Mouse (Mus musculus): ENCODE results near the gene Apol9a. TPM values are rescaled to one million over a fixed set of nuclear protein-coding genes. Genes with fewer than 3 reads are reported as not detected.
A peak's percentile ranks its signal among the peaks of the same experiment; 100 is the strongest.

Apol9a gene
- polyA plus RNA-seq, 1 experiment = 0.67 TPM

DNA sequence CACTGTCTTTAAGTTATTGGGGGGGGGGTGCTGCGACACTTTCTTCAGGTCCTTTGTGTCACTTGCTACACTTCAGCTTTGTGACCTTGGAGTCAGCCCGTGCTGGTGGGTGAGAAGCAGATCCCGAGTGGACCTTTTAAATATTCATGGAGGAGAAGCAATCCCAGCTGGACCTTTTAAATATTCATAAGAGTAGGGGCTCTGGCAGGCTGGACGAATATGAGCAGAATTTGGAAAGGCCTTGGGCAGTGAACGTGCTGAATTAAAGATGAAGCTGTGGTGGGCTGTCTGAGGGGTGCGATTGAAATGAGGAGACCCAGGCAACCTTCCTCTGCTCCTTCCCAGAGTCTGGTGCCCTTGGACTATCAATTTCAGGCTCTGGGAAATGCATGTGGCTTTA lies 47.4 kb downstream of the Apol9a start:
- H3K36me3 ChIP-seq (ENCODE audit: control insufficient read depth, insufficient read depth, low read length) = no peaks in the 10 kb centered on the region
- H3K4me3 ChIP-seq (ENCODE audit: extremely low read depth, insufficient read depth, insufficient read length) = no peak overlapping the region
- no peaks in the 10 kb centered on the region; the same call in 1 of the 2 replicates for H3K4me1 ChIP-seq (ENCODE audit: control insufficient read depth, insufficient read depth, insufficient read length)
- H3K27ac ChIP-seq (ENCODE audit: insufficient read depth, low read length) = no peak overlapping the region
- WGBS = 80% methylated on average over 6 of the region's 6 CpGs
- no peak for DNase-seq (ENCODE audit: low read depth in 1 of 2, low spot score in 2 of 2)
- H3K27me3 ChIP-seq (ENCODE audit: control insufficient read depth, insufficient read depth, low read length) = no peaks in the 10 kb centered on the region
- TF ChIP-seq CTCF (IDR thresholded peaks at IDR 0.05; ENCODE audit: extremely low read depth, insufficient read depth, insufficient read length, insufficient replicate concordance) (no peak), POLR2A (IDR thresholded peaks at IDR 0.05; ENCODE audit: low read depth, low read length) (no peak)

DNA sequence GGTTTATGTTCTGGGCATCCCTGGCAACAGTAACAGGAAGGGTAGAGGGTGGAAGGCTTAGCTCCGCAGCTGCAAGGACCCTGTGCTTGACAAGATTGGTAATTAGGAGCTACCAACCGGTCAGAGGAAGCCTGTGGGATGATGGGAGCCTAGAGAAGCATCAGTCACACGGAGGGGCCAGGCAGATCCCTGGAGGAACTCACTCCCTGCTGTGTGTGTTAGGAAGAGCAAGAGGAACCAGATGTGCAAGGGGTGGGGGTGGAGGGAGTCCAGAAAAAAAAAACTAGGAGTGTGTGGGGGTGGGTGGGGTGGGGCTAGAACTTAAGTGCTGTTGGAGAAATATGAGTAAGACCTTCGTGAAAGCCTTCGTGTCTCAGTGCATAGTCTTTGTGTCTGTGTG lies 48.0 kb downstream of the Apol9a start:
- DNase-seq (ENCODE audit: low read depth in 1 of 2, low spot score in 2 of 2) = no peak
- Histone ChIP-seq H3K27ac (ENCODE audit: insufficient read depth, low read length) (no peak overlapping the region), H3K27me3 (ENCODE audit: control insufficient read depth, insufficient read depth, low read length) (no peaks in the 10 kb centered on the region), H3K4me1 (ENCODE audit: control insufficient read depth, insufficient read depth, insufficient read length) (no peaks in the 10 kb centered on the region), H3K4me3 (ENCODE audit: extremely low read depth, insufficient read depth, insufficient read length) (no peak overlapping the region), H3K36me3 (ENCODE audit: control insufficient read depth, insufficient read depth, low read length) (no peaks in the 10 kb centered on the region)
- WGBS = 44% methylated on average over 5 of the region's 5 CpGs
- TF ChIP-seq CTCF (IDR thresholded peaks at IDR 0.05; ENCODE audit: extremely low read depth, insufficient read depth, insufficient read length, insufficient replicate concordance) (no peak), POLR2A (IDR thresholded peaks at IDR 0.05; ENCODE audit: low read depth, low read length) (no peak)

DNA sequence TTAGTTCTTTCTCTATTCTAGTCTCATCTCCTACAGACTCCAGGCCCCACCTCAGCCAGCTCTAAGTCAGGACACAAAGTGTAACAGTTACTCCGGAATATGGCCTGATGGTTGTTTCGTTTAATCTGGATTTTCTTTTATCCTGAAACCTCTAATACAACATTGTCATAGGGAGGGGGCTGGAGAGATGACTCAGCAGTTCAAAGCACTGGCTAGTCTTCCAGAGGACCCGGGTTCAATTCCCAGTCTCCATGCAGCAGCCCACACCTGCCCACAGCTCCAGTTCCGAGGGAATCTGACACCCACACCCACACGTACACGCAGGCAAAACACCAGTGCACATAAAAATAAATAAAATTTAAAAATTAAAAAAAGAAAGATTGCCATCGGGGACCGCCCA lies 51.0 kb downstream of the Apol9a start:
- Histone ChIP-seq H3K27ac (ENCODE audit: insufficient read depth, low read length) (no peak overlapping the region), H3K4me1 (ENCODE audit: control insufficient read depth, insufficient read depth, insufficient read length) (no peaks in the 10 kb centered on the region), H3K36me3 (ENCODE audit: control insufficient read depth, insufficient read depth, low read length) (no peaks in the 10 kb centered on the region), H3K4me3 (ENCODE audit: extremely low read depth, insufficient read depth, insufficient read length) (no peak overlapping the region), H3K27me3 (ENCODE audit: control insufficient read depth, insufficient read depth, low read length) (no peaks in the 10 kb centered on the region)
- no peak for TF ChIP-seq CTCF (IDR thresholded peaks at IDR 0.05; ENCODE audit: extremely low read depth, insufficient read depth, insufficient read length, insufficient replicate concordance)
- no peak for TF ChIP-seq POLR2A (IDR thresholded peaks at IDR 0.05; ENCODE audit: low read depth, low read length)
- no peak for DNase-seq (ENCODE audit: low read depth in 1 of 2, low spot score in 2 of 2)
- 90% methylated on average over 8 of the region's 8 CpGs for WGBS

DNA sequence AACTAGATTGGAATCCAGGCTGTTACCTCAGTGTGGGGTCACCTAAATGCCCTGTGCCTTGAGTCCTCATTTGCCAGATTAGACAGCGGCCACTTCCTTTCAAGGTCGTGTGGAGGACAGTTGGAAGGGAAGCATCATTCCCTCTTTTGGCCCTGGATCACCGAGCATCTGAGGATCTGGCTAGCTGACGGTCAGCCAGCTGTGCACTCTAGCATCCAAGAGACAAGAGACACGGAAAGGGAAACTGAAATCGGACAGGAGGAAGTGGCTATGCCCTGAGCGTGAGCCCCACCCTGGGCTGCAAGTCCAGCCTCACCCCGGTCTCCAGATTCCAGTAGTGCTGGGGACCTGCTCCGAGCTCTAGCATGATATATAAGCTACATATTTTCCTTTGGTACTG lies 51.4 kb downstream of the Apol9a start:
- no peak for TF ChIP-seq CTCF (IDR thresholded peaks at IDR 0.05; ENCODE audit: extremely low read depth, insufficient read depth, insufficient read length, insufficient replicate concordance)
- no peak for TF ChIP-seq POLR2A (IDR thresholded peaks at IDR 0.05; ENCODE audit: low read depth, low read length)
- Histone ChIP-seq H3K36me3 (ENCODE audit: control insufficient read depth, insufficient read depth, low read length) (no peaks in the 10 kb centered on the region), H3K27ac (ENCODE audit: insufficient read depth, low read length) (no peak overlapping the region), H3K27me3 (ENCODE audit: control insufficient read depth, insufficient read depth, low read length) (no peaks in the 10 kb centered on the region), H3K4me3 (ENCODE audit: extremely low read depth, insufficient read depth, insufficient read length) (no peak overlapping the region), H3K4me1 (ENCODE audit: control insufficient read depth, insufficient read depth, insufficient read length) (no peaks in the 10 kb centered on the region)
- 76% methylated on average over 9 of the region's 9 CpGs for WGBS
- no peak for DNase-seq (ENCODE audit: low read depth in 1 of 2, low spot score in 2 of 2)

DNA sequence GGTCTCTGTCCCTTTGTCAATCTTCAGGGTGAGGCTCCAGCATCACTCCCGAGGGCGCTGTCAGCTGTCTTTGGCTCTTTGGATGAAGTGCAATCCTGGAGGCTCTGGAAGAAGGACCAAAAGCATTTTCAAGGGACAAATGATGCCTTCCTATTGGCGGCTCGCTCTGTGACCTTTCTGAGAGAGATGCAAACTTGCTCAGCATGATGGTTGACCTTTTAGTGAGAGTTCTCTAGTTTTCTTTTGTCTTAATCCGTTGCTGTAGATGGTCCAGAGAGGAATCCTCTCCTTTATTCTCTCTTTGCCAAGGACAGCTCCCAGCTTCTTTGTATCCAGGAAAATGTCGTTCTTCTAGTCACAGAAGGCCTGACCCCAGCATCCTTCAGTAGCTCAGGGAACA lies 51.9 kb downstream of the Apol9a start:
- no peak overlapping the region for H3K4me3 ChIP-seq (ENCODE audit: extremely low read depth, insufficient read depth, insufficient read length)
- DNase-seq (ENCODE audit: low read depth in 1 of 2, low spot score in 2 of 2) = no peak

DNA sequence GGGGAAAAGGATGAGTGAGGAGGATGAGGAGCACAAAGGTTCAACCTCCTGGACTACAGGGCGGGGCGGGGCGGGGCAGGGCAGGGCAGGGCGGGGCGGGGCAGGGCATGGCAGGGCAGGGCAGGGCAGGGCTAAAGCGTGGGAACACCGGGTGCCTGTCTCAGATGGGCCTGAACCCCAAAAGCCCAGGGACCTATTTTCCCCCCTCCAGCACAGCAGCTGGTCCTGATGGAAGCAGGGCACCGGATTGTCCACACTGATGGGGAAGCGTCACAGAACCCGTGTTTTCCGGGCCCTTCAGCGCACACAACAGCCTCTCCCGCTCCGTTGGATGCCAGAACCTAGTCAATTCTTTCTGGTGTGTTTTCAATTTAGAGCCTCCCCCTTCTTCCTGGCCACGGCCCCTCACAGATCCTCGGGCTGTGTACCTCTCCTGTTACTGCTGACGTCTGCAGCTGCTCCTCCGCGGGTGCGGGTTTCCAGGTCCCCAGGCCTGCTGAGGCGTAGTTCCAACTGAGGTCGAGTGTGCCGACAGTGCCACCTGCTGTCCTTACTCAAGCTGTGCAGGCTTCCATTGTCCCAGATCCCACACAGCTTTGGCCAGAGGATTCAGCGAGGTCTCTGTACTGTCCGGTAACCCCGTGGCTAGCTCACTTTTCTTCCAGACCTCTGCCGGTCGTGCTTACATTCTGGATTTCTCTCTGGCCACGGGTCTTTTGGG lies 52.5 kb downstream of the Apol9a start:
- Histone ChIP-seq H3K27me3 (ENCODE audit: control insufficient read depth, insufficient read depth, low read length) (no peaks in the 10 kb centered on the region), H3K4me3 (ENCODE audit: extremely low read depth, insufficient read depth, insufficient read length) (no peak overlapping the region), H3K27ac (ENCODE audit: insufficient read depth, low read length) (no peak overlapping the region), H3K4me1 (ENCODE audit: control insufficient read depth, insufficient read depth, insufficient read length) (no peaks in the 10 kb centered on the region), H3K36me3 (ENCODE audit: control insufficient read depth, insufficient read depth, low read length) (no peaks in the 10 kb centered on the region)
- peak in 1 of 2 experiments; percentile 43 for DNase-seq (ENCODE audit: low read depth in 1 of 2, low spot score in 2 of 2)
- TF ChIP-seq CTCF (IDR thresholded peaks at IDR 0.05; ENCODE audit: extremely low read depth, insufficient read depth, insufficient read length, insufficient replicate concordance) = peak; percentile 62; the same call in 1 of the 2 replicates
- TF ChIP-seq POLR2A (IDR thresholded peaks at IDR 0.05; ENCODE audit: low read depth, low read length) = no peak
- WGBS = 12% methylated on average over 28 of the region's 29 CpGs

More for the DNA sequence above, 51.9 kb downstream of the Apol9a start:
- Histone ChIP-seq H3K27me3 (ENCODE audit: control insufficient read depth, insufficient read depth, low read length) (no peaks in the 10 kb centered on the region), H3K36me3 (ENCODE audit: control insufficient read depth, insufficient read depth, low read length) (no peaks in the 10 kb centered on the region), H3K4me1 (ENCODE audit: control insufficient read depth, insufficient read depth, insufficient read length) (no peaks in the 10 kb centered on the region), H3K27ac (ENCODE audit: insufficient read depth, low read length) (no peak overlapping the region)
- 58% methylated on average over 6 of the region's 6 CpGs for WGBS
- TF ChIP-seq CTCF (IDR thresholded peaks at IDR 0.05; ENCODE audit: extremely low read depth, insufficient read depth, insufficient read length, insufficient replicate concordance) (no peak), POLR2A (IDR thresholded peaks at IDR 0.05; ENCODE audit: low read depth, low read length) (no peak)

DNA sequence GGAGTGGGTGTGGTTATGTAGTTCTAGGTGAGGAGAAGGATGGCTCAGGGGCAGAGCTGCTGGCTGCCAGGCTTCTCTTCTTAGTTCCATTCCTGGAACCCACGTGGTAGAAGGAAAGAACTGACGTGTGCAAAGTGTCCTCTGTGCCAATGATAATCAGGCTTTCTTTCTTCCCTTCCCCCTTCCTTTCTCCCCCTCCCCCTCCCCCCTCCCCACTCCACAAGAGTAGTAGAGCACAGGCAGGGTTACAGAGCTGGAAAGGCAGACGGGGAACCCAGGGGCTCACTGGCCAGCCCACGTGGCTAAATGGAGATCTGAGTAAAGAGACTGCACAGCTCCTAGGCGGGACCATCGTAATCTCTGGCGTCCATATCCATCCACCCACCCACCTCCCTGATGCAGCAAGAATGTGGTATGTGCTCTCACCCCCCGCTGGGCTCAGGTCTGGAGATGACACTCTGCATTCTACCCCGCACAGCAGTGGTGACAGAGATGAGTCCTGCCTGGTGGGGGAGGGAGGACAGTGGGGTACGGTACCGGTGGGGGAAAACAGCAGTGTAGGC lies 54.6 kb downstream of the Apol9a start:
- no peaks in the 10 kb centered on the region for H3K4me1 ChIP-seq (ENCODE audit: control insufficient read depth, insufficient read depth, insufficient read length)
- no peak for DNase-seq (ENCODE audit: low read depth in 1 of 2, low spot score in 2 of 2)
- no peak overlapping the region for H3K27ac ChIP-seq (ENCODE audit: insufficient read depth, low read length)
- no peaks in the 10 kb centered on the region for H3K27me3 ChIP-seq (ENCODE audit: control insufficient read depth, insufficient read depth, low read length)
- TF ChIP-seq POLR2A (IDR thresholded peaks at IDR 0.05; ENCODE audit: low read depth, low read length) = no peak
- no peak overlapping the region for H3K4me3 ChIP-seq (ENCODE audit: extremely low read depth, insufficient read depth, insufficient read length)
- no peaks in the 10 kb centered on the region for H3K36me3 ChIP-seq (ENCODE audit: control insufficient read depth, insufficient read depth, low read length)
- WGBS = 39% methylated on average over 11 of the region's 11 CpGs

All from spleen, adult 2 months (tissue).